Mouse (Mus musculus) ZHBTc4 (cell line): ENCODE data around the gene Gm36176.
"Not testable (repeated sequence)": the region's sequence is repeated elsewhere in the genome, so short reads cannot be mapped to it uniquely, and the experiment has no call there.

Experiments used
- DNase-seq: peaks from one replicate; pipeline ENCODE4 v3.0.0-alpha.2; 2011; ENCODE audit warnings: low read depth, low spot score

The Gm36176 gene

GRCm38 (mm10) chr10:77846503-77846902, at the start of gene Gm36176:
Gene Gm36176, plus strand, starts transcription at chr10:77846803.
- no peak for DNase-seq

- DNase-seq: no peak
Measured at GRCm38 (mm10) chr10:77797677-77798076, 48.9 kb upstream of the Gm36176 start.

GRCm38 (mm10) chr10:77798164-77798920, 48.3 kb upstream of the Gm36176 start:
- not testable (repeated sequence) for DNase-seq

GRCm38 (mm10) chr10:77798921-77799508, 47.6 kb upstream of the Gm36176 start, which contains the start of gene Gm19668:
Gene Gm19668, minus strand, starts transcription at chr10:77799133.
- DNase-seq: no peak

- no peak for DNase-seq
Measured at GRCm38 (mm10) chr10:77804095-77804494, 42.5 kb upstream of the Gm36176 start.

- no peak for DNase-seq
Measured at GRCm38 (mm10) chr10:77811743-77812142, 34.9 kb upstream of the Gm36176 start, which contains the start of gene Gm9507. Gene Gm9507, minus strand, starts transcription at chr10:77811843.

- DNase-seq: no peak
Measured at GRCm38 (mm10) chr10:77814382-77814781, 32.2 kb upstream of the Gm36176 start, which contains the start of gene Gm2696. Gene Gm2696, plus strand, starts transcription at chr10:77814682.

- peak; percentile 52 for DNase-seq
Measured at GRCm38 (mm10) chr10:77815514-77815913, 31.1 kb upstream of the Gm36176 start.

GRCm38 (mm10) chr10:77818523-77818922, 28.1 kb upstream of the Gm36176 start:
- no peak for DNase-seq

- DNase-seq: no peak
Measured at GRCm38 (mm10) chr10:77819203-77819602, 27.4 kb upstream of the Gm36176 start.

- DNase-seq: no peak
Measured at GRCm38 (mm10) chr10:77826951-77827350, 19.7 kb upstream of the Gm36176 start, which contains the start of gene Krtap10-4. Gene Krtap10-4, minus strand, starts transcription at chr10:77827095.

GRCm38 (mm10) chr10:77835647-77836046, 11.0 kb upstream of the Gm36176 start, which contains the start of gene Krtap10-10:
Gene Krtap10-10, plus strand, starts transcription at chr10:77835947.
- no peak for DNase-seq

GRCm38 (mm10) chr10:77839006-77839405, 7.6 kb upstream of the Gm36176 start:
- DNase-seq: no peak

- no peak for DNase-seq
Measured at GRCm38 (mm10) chr10:77846961-77847360, 358 bp downstream of the Gm36176 start.

GRCm38 (mm10) chr10:77847538-77847937, 935 bp downstream of the Gm36176 start:
- DNase-seq: no peak

GRCm38 (mm10) chr10:77852559-77852958, 6.0 kb downstream of the Gm36176 start, which contains the start of gene Gm10318:
Gene Gm10318, plus strand, starts transcription at chr10:77852859.
- no peak for DNase-seq

- DNase-seq: no peak
Measured at GRCm38 (mm10) chr10:77861675-77862074, 15.1 kb downstream of the Gm36176 start, which contains the start of gene Gm3285. Gene Gm3285, plus strand, starts transcription at chr10:77861975.

GRCm38 (mm10) chr10:77864067-77864761, 17.6 kb downstream of the Gm36176 start:
- DNase-seq: peak; percentile 87

- DNase-seq: no peak
Measured at GRCm38 (mm10) chr10:77864762-77865143, 18.1 kb downstream of the Gm36176 start.

GRCm38 (mm10) chr10:77867546-77867945, 20.9 kb downstream of the Gm36176 start:
- no peak for DNase-seq

GRCm38 (mm10) chr10:77869651-77870050, 23.0 kb downstream of the Gm36176 start:
- DNase-seq: no peak

- DNase-seq: peak; percentile 35
Measured at GRCm38 (mm10) chr10:77878985-77879384, 32.4 kb downstream of the Gm36176 start.
